Mouse (Mus musculus) midbrain, embryonic 12.5 days (tissue): Measurements from ENCODE around the gene Lao1. TPM values are rescaled to one million over a fixed set of nuclear protein-coding genes. Genes with fewer than 3 reads are reported as not detected.
"Not testable (repeated sequence)": the region's sequence is repeated elsewhere in the genome, so short reads cannot be mapped to it uniquely, and the experiment has no call there.

ENCODE experiments used
- ATAC-seq: fragments of 200-750 bp; cut with Nextera tagmentation; 2 replicates; pipeline ENCODE4 v1.8.0; 2017; ENCODE audit warnings: low read depth, moderate TSS enrichment, moderate library complexity; ENCODE audit not compliant: low FRiP score
- H3K27ac ChIP-seq: fragments of 300-500 bp; sonication (generic); replicated peaks from 2 replicates; pipeline ENCODE4 v1.5.1; 2016; ENCODE audit warnings: mild to moderate bottlenecking
- H3K27me3 ChIP-seq: fragments of 300-500 bp; sonication (generic); 2 replicates; pipeline ENCODE4 v1.6.1; 2016; ENCODE audit warnings: mild to moderate bottlenecking
- H3K36me3 ChIP-seq: fragments of 300-500 bp; sonication (generic); 2 replicates; pipeline ENCODE4 v1.6.1; 2016
- H3K4me1 ChIP-seq: fragments of 300-500 bp; sonication (generic); 2 replicates; pipeline ENCODE4 v1.6.1; 2016
- H3K4me2 ChIP-seq: fragments of 300-500 bp; sonication (generic); replicated peaks from 2 replicates; pipeline ENCODE4 v1.6.1; 2016; ENCODE audit warnings: mild to moderate bottlenecking, moderate library complexity
- H3K4me3 ChIP-seq: fragments of 300-500 bp; sonication (generic); 2 replicates; pipeline ENCODE4 v1.5.1; 2016; ENCODE audit warnings: mild to moderate bottlenecking
- H3K9ac ChIP-seq: fragments of 300-500 bp; sonication (generic); replicated peaks from 2 replicates; pipeline ENCODE4 v1.6.1; 2016; ENCODE audit warnings: mild to moderate bottlenecking, moderate library complexity
- H3K9me3 ChIP-seq: fragments of 300-500 bp; sonication (generic); 2 replicates; pipeline ENCODE4 v1.6.1; 2016; ENCODE audit warnings: mild to moderate bottlenecking
- WGBS: fragments of 180-500 bp; shearing (Covaris S2); methylation state at CpG from one replicate; pipeline ENCODE4 v1.1.7; 2016; 5-methylcytosine and 5-hydroxymethylcytosine counted together
- polyA plus RNA-seq: library from polyadenylated mRNA; unstranded; fragments of >200 nt; fragmentation: Nextera tagmentation; extraction: Ambion mirVana; gene quantifications from 2 replicates; pipeline ENCODE4 v1.2.1, GENCODE M21; 2016

Lao1 gene
- polyA plus RNA-seq: not detected in 2 replicates

DNA sequence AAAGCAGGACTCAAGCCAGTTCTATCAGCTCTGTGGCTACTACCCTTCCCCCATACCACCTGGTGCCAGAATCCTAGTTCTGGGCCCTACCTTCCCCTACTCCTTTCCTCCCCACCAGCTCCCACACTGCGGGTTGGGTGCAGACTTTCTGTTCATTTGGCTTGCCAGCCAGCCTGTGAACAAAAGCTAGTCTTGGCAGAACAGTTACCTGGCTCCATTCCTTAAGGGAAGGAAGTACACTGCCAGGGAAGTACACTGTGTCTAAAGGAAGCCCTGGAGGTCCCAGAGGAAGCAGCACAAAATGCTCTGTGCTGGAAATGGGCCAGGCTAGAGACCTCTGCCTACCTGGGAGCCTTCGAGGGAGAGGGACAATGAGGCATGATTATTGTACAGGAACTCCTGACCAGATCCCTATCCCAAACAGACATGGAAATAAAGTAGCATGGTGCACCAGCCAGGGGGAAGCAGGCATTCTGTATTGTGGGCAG lies at the start of gene Lao1:
TSS of gene Lao1 (plus strand) at position 438 of the 488 bp plus-strand sequence.
- H3K9ac ChIP-seq: no peak within 1 kb of the TSS
- no peaks in the 10 kb centered on the region for H3K9me3 ChIP-seq
- 82% methylated on average over 2 of the region's 2 CpGs for WGBS
- no peak within 1 kb of the TSS for H3K4me2 ChIP-seq
- H3K36me3 ChIP-seq: no peaks in the 10 kb centered on the region
- no peak within 1 kb of the TSS for H3K4me3 ChIP-seq
- H3K27ac ChIP-seq: no peak within 1 kb of the TSS
- no peak for ATAC-seq
- H3K27me3 ChIP-seq: no peaks in the 10 kb centered on the region
- H3K4me1 ChIP-seq: no peaks in the 10 kb centered on the region

DNA sequence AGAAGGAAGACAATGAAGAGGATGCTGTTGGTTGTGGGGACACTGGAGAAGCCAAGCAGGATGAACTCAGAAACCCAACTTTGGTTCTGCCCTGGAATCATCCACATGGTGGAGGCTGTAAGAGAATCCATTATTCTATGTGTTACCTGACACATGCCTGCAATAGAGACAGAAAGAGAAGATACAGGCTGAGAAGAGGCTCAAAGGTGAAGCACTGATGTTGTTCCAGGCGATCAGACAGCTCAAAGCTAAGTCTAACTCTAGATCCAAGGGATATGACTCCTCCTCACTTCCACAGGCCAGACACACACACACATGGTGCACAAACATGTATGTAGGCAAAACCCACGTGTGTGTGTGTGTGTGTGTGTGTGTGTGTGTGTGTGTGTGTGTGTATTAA lies 44.0 kb upstream of the Lao1 start, which contains the start of gene Olfr1329:
TSS of gene Olfr1329 (minus strand) at position 101 of the 400 bp plus-strand sequence.
- not testable (repeated sequence) for H3K27me3 ChIP-seq, ATAC-seq, H3K27ac ChIP-seq, H3K9ac ChIP-seq, H3K4me2 ChIP-seq, H3K9me3 ChIP-seq, H3K4me1 ChIP-seq, H3K4me3 ChIP-seq, H3K36me3 ChIP-seq
- 71% methylated on average over 2 of the region's 2 CpGs for WGBS

DNA sequence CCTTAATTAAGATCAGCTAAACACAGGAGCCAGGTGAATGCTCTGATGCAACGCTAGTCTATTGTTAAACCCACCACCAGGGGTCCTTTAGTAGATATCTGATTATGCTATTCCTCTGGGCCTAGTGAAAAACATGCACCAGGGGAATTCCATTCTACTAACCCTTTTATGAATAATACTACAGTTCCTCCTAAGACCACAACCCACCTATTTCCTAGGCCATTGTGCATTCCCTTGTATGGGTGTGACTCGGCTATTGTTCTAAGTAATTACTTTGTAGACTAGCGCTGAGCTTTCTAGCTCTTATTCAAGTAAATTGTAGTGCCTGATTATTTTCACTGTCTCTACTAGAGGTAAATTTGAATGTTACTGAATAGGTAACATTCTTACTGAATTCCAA lies 30.1 kb upstream of the Lao1 start:
- H3K27ac ChIP-seq, H3K9ac ChIP-seq, H3K4me2 ChIP-seq, H3K4me3 ChIP-seq, H3K4me1 ChIP-seq, H3K27me3 ChIP-seq, H3K9me3 ChIP-seq, ATAC-seq, H3K36me3 ChIP-seq: not testable (repeated sequence)
- 78% methylated on average over 3 of the region's 3 CpGs for WGBS

DNA sequence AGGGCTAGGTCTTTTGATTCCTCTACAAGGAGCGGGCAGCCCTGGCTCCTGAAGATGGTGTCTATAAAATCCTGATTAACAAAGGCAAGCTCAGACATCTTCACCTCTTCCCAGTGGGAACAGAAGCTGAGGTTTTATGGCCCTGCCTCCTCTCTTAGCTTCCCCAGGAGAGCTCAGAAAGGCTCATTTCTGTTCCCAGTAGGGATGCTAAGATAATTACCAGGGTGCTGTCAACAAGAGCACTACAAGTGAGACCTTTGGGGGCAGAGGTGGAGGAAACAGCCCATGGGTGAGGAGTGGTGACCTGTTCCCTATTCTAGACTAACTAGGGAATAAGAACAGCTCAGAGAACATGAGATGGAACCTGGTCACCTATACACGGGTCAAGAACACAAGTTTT lies 22.9 kb upstream of the Lao1 start, which contains the start of gene Olfr1328:
TSS of gene Olfr1328 (minus strand) at position 101 of the 400 bp plus-strand sequence.
- 76% methylated on average over 2 of the region's 2 CpGs for WGBS
- H3K27me3 ChIP-seq: no peaks in the 10 kb centered on the region
- no peak within 1 kb of the TSS for H3K9ac ChIP-seq
- H3K36me3 ChIP-seq: no peaks in the 10 kb centered on the region
- H3K4me2 ChIP-seq: no peak within 1 kb of the TSS
- H3K4me3 ChIP-seq: no peak within 1 kb of the TSS
- H3K9me3 ChIP-seq: no peaks in the 10 kb centered on the region
- ATAC-seq: no peak
- no peaks in the 10 kb centered on the region for H3K4me1 ChIP-seq
- no peak within 1 kb of the TSS for H3K27ac ChIP-seq

DNA sequence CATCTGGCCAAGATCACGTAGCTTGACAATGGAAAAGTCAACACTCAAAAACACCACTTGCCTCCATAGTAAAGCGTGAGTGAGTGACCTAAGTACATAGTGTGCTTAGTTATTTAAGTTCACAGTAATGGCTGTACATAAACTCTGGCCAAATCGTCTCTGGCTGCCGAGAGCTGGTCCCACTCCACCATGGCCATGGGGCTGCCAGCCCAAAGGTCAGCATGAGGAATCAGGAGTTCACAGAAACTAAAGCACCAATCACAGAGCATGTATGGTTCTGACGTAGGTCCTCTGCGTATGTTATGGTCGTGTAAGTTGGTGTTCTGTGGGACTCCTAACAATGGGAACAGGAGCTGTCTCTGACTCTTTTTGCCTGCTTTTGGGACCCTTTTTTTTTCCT lies 2.6 kb upstream of the Lao1 start:
- Histone ChIP-seq H3K9me3 (no peaks in the 10 kb centered on the region), H3K27me3 (no peaks in the 10 kb centered on the region), H3K4me1 (no peaks in the 10 kb centered on the region), H3K4me3 (no peak overlapping the region), H3K27ac (no peak overlapping the region), H3K4me2 (no peak overlapping the region), H3K9ac (no peak overlapping the region), H3K36me3 (no peaks in the 10 kb centered on the region)
- no peak for ATAC-seq
- 92% methylated on average over 7 of the region's 7 CpGs for WGBS

DNA sequence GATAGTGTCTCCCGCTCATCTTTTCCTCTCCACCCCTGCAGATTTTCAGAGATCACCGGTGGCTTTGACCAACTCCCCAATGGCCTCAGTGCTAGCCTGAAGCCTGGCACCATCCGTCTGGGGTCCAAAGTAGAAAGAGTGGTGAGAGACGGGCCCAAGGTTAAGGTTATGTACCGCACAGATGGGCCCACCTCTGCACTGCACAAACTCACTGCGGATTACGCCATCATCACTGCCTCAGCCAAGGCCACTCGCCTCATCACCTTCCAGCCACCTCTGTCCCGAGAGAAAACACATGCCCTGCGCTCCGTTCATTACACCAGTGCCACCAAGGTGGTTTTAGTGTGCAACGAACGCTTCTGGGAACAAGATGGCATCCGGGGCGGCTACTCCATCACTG lies 6.3 kb downstream of the Lao1 start:
- ATAC-seq: no peak
- Histone ChIP-seq H3K36me3 (no peaks in the 10 kb centered on the region), H3K4me2 (no peak overlapping the region), H3K9me3 (no peaks in the 10 kb centered on the region), H3K4me3 (no peak overlapping the region), H3K27ac (no peak overlapping the region), H3K27me3 (no peaks in the 10 kb centered on the region), H3K4me1 (no peaks in the 10 kb centered on the region), H3K9ac (no peak overlapping the region)
- 91% methylated on average over 15 of the region's 15 CpGs for WGBS

DNA sequence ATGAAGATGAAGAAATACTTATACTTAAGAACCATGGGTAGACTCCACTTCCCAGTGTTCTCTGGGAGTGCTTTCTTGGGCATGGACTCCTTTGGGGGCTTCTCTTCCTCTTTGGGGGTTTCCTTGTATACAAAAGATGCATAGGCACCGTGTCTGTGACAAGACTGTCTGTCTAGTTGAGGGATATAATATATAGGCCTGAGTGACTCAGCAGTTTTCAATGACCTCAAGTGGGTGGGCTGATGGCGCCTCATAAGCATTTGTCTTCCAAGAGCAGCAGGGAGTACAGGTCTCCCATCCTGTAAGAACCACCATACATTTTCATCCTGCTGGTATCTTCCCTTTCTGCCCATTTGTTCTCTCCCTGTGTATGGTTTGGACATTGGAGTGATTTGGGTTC lies 11.9 kb downstream of the Lao1 start:
- Histone ChIP-seq H3K9me3 (no peaks in the 10 kb centered on the region), H3K36me3 (no peaks in the 10 kb centered on the region), H3K4me2 (no peak overlapping the region), H3K4me3 (no peak overlapping the region), H3K9ac (no peak overlapping the region), H3K27ac (no peak overlapping the region), H3K4me1 (no peaks in the 10 kb centered on the region), H3K27me3 (no peaks in the 10 kb centered on the region)
- 79% methylated on average over 2 of the region's 2 CpGs for WGBS
- ATAC-seq: no peak

DNA sequence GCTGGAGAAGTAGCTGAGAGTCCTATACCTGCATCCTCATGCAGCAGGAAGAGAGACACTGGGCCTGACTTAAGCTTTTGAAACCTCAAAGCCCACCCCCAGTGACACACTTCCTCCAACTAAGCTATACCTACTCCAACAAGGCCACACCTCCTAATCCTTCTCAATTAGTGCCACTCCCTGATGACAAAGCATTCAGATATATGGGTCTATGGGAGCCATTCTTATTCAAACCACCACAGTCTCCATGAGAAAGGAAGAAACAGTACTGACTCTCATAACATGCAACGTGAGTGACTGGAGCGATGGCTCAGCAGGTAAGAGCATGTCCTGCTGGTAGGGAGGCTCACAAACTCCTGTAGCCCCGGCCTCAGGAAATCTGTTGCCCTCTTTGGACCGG lies 23.9 kb downstream of the Lao1 start:
- no peak for ATAC-seq
- WGBS: 81% methylated on average over 4 of the region's 4 CpGs
- no peak overlapping the region for H3K4me3 ChIP-seq
- H3K27me3 ChIP-seq: no peaks in the 10 kb centered on the region
- no peak overlapping the region for H3K9ac ChIP-seq
- no peak overlapping the region for H3K4me2 ChIP-seq
- no peaks in the 10 kb centered on the region for H3K4me1 ChIP-seq
- H3K36me3 ChIP-seq: no peaks in the 10 kb centered on the region
- no peaks in the 10 kb centered on the region for H3K9me3 ChIP-seq
- no peak overlapping the region for H3K27ac ChIP-seq

DNA sequence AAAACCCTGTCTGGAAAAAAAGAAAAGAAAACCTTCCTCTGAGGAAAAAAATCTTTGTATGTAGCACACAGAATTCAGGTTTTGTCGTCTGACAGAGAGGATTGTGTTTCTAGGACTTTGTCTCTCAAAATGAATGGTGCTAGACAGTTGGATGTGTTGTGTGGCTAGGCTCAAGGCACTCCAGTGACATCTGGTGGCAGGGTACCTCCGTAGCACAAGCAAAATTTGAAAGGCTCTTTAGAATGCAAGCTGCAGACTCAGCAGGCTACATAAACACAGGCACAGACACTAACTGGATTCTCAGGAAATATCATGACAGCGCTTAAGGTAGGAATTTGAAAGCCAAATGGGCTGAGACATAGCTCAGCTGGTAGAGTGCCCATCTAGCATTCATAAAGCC lies 27.2 kb downstream of the Lao1 start:
- H3K4me2 ChIP-seq: no peak overlapping the region
- WGBS: 8% methylated on average over 3 of the region's 3 CpGs
- no peak for ATAC-seq
- no peaks in the 10 kb centered on the region for H3K27me3 ChIP-seq
- no peak overlapping the region for H3K4me3 ChIP-seq
- no peaks in the 10 kb centered on the region for H3K9me3 ChIP-seq
- H3K36me3 ChIP-seq: no peaks in the 10 kb centered on the region
- no peak overlapping the region for H3K27ac ChIP-seq
- H3K9ac ChIP-seq: no peak overlapping the region
- no peaks in the 10 kb centered on the region for H3K4me1 ChIP-seq

DNA sequence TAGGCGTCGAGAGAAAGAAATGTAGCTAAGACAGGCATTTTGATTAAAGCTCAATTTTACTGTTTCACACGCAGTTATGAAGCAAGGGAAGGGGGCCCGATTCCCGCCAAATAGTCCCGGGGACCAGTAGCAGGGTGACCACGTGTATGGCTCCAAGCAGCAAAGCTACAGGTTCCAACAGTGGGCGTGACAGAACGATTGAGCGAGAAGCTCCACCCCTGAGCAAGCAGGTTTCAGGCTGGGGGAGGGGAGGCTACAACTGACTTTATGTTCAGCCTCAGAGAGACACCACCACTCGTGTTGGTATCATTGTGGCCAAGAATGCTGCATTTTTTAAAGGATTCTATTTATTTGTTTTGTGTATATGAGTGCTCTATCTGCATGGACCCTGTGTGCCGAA lies 28.0 kb downstream of the Lao1 start:
- H3K27ac ChIP-seq: no peak overlapping the region
- H3K9me3 ChIP-seq: peaks cover 3% of the 10 kb centered on the region
- H3K27me3 ChIP-seq: no peaks in the 10 kb centered on the region
- ATAC-seq: no peak
- H3K4me1 ChIP-seq: no peaks in the 10 kb centered on the region
- no peak overlapping the region for H3K4me3 ChIP-seq
- H3K9ac ChIP-seq: no peak overlapping the region
- 33% methylated on average over 12 of the region's 12 CpGs for WGBS
- no peaks in the 10 kb centered on the region for H3K36me3 ChIP-seq
- no peak overlapping the region for H3K4me2 ChIP-seq

DNA sequence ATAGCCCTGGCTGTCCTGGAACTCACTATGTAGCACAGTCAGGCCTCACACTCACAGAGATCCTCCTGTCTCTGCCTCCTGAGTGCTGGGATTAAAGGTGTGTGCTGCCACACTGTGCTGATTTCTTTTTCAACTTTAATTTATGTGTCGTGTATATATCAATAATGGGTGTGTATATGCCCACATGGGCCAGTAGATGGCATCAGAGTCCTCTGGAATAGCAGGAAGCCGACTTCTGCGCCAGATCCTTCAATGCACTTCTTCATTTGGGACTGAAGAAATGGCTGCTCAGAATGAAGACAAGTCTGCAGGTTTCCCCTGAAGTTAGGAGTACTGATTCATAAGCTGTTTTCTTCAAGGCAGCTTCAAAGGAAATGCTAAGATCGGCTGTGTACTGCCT lies 30.4 kb downstream of the Lao1 start:
- Histone ChIP-seq H3K4me3 (no peak overlapping the region), H3K9me3 (peaks cover 14% of the 10 kb centered on the region), H3K9ac (no peak overlapping the region), H3K36me3 (no peaks in the 10 kb centered on the region), H3K27me3 (no peaks in the 10 kb centered on the region), H3K4me1 (no peaks in the 10 kb centered on the region), H3K4me2 (no peak overlapping the region), H3K27ac (no peak overlapping the region)
- no peak for ATAC-seq
- 36% methylated on average over 4 of the region's 4 CpGs for WGBS

DNA sequence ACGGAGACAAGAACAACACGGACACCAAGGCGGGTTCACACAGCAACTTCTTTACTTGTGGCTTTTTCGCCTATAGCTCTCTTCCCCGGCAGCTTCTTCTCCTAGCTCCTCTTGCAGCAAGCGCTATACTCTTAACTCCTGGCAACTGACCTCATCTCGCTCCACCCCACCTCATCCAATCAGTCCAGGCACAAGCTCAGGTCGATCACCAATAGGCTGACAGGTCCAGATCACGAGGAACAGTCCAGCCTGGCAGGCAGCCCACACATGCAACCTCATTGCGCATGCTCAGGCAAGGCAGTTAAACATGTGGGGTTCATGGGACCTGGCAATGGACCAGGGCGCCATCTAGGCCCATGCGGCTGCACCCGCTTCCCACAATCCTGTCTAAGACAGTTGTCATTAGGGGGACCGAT lies 35.8 kb downstream of the Lao1 start:
- no peaks in the 10 kb centered on the region for H3K4me1 ChIP-seq
- no peak overlapping the region for H3K4me3 ChIP-seq
- no peak overlapping the region for H3K4me2 ChIP-seq
- 92% methylated on average over 14 of the region's 14 CpGs for WGBS
- no peaks in the 10 kb centered on the region for H3K27me3 ChIP-seq
- H3K9me3 ChIP-seq: peaks cover 14% of the 10 kb centered on the region
- H3K9ac ChIP-seq: no peak overlapping the region
- H3K27ac ChIP-seq: no peak overlapping the region
- no peaks in the 10 kb centered on the region for H3K36me3 ChIP-seq
- ATAC-seq: no peak
